Mouse (Mus musculus) heart, adult 9 months (tissue): ENCODE measurements around the gene S100a3.

ENCODE experiments used
- DNase-seq, 2 experiments: peaks; one replicate each; pipeline ENCODE4 v3.0.0; 2022; ENCODE audit warnings: low spot score in 2 of 2

S100a3 gene

DNA sequence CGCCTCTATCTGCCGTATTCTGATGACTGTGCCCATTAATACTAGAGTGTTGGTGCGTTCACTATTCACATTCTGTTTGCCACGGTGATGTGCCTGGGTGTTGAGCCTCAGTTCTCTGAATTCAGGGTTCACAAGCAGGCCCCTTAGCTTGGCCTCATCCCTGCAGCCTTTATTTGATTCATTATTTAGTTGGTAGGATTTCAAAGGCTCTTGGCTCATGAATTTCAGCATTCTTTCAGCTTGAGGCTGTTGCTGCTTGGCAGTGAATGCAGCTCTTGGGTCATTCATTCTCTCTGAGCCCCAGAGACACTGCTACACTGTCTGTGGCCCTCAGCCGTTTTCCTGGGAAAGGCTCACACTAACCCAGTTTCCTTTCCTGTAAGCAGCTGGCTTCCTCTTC, 4.4 kb upstream of the S100a3 start:
- peak; percentile 34 to 39 for DNase-seq

DNA sequence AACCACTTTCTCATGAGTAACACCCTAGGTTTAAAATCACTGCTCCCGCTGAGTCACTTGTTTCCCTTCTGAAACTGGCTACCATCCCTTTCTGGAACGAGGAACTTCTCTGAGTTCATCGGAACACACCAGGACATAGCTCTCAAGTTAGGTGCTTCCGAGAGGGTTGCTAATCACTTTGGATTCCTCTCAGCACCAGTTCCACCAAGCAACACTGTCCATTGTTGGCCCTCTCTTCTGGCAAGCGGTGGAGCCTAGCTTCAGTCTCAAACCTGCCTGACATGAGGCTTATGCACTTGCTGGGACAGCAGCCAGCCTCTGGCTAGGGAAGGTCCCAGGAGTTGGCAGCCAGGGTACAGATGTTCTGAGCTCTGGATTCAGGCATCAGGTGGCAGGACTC, 14.3 kb downstream of the S100a3 start:
- peak; percentile 40 to 42 for DNase-seq

DNA sequence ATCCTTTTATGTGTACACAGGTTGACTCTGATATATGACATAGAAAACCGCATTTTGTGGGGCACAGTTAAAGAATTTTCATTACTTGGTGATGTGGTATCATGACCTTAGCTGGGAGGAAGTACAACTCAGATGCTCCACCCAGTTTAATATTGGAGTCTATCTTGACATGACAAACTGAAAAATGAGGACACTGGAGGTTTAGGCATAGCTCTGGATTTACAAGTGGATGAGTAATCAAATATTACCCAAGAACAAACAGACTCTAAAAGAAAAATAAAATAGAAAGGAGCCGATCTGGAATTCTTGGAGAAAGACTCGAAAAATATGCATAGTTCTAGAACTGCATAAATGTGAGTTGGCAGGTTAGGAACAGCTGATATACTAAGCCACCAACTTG, 14.9 kb downstream of the S100a3 start:
- no peak for DNase-seq

DNA sequence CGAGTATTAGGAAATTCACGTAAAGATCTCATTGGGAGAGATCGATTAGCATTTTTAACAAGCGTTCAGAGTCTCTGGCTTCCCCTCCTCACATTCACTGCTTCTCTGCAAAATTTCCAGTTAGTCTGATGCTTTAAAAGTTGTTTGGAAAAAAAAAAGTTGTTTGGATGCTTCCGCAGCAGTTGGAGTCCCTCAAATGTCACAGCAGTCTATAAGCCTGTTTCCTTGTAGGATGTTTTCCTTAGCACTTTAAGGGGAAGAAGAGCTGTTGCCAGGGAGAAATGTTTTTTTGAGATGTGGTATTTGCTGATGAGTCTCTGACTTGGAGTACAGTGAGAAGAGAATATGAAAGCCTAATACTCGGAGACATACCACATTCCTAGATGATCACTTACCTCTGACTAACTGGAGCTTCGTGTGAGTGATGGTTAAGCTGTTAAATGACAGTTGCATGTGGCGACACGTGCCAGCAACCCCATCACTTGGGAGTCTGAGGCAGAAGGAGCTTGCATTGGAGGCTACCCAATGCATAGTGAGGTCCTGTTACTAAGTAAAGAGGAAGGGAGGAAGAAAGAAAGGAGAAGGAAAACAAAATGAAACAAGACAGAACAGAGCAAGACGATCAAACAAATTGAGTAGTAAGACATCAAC, 16.1 kb downstream of the S100a3 start:
- DNase-seq, result no peak

DNA sequence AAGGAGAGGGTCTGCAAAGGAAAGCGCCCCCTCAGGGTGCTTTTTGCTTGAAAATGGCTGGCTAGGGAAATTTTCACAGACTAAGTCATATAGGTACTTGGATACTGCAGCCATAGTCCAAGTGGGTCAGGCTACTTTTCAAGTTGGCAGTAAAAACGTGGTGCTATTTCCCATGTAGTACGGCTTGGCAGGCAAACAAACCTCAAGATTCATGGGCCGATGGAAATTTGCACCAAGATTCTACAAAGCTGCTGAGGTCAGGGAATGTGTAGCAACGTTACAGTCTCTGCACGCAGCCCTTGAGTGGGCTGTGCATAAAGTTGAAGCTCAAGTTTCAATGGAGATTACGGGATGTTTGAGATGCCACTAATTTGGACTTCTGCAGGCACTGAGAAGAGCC, 19.1 kb downstream of the S100a3 start:
- DNase-seq, result no peak

DNA sequence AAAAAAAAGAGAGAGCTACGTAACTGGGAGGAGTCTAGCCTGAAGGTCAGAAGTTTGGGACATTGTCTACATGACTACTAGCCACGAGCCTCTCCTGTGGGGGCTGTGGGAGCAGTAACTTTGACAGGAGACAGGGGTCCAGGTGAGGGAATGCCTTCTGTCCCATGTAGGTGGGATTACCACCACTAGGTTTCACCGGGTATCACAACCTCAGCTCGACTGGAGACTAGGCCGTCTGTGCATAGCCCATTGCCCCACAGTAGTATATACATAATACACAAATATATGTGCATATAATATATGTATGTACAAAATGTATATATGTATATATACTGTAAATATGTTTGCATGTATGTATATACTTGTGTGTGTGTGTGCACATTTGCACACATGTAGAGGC, 20.8 kb downstream of the S100a3 start:
- DNase-seq, result no peak

DNA sequence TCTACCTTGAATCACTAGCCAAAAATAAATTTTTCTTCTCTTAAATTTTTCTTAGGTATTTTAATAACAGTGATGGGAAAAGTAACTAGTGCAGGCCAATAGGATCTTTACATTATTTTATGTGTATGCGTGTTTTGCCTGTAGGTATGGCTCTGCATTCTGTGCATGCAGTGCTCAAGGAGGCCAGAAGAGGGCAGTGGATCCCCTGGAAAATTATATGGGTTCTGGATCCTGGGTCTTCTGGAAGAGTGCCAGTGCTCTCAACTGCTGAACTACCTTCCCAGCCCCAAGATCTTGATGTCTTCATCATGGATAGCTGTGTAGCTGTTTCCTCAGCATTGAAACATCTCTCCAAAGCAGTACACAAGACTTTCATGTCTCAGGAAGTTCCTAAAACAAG, 21.8 kb downstream of the S100a3 start:
- DNase-seq, result no peak

DNA sequence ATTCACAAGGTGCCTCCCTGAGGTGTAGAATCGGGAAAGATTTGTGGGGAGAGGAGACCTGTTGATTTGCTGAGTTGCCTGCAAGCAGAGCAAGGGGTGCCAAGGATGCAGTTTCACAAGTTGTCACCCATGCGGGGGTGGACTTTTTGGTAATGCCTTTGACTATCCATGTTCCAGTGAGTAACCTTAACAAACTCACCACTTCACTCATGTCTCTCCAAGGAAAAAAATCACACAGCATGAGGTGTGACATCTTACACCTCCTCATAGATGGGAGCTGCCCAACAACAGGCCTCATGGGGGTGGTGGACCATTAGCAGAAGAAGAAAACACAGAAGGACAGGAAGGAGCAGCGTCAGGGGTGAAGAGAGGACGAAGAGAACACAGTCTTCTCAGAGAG, 22.2 kb downstream of the S100a3 start:
- DNase-seq, result no peak

DNA sequence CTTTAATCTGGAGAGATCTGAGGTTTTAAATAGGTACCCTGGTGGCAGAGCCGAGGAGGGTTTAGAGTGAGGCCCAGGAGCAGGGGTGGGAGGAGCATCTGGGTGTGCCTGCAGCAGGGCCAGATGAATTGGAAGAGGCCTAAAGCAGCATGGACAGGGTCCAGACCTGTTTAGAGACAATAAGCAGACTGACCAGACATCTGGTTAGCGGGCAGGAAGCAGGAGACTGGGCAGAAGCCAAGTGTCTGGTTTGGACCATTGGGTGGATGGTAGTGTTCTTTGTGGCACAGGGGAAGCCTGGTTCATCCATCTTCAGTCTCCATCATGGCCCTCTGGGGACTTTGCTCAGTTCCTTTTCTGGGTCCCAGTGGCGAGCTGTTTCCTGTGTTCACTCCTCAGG, 23.5 kb downstream of the S100a3 start:
- peak; percentile 48 to 74 for DNase-seq

DNA sequence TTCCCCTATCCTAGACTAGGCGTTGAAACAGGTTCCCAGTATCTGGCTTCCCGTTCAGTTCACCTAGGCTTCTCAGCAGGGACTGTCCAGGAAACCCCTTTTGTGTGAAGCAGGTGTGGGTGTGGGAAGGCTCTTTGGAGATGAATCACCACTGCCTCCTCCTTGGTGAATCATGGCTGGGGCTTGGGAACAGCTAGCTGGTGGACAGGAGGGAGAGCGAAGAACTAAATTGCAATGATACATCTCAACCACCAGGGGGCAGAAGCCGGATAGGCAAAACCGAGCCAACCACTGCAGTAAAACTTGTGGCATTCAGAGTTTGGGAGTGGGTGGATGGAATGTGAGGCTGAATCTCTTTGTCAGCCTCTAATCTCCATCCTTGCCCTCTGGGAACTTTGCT, 25.2 kb downstream of the S100a3 start:
- DNase-seq, result peak; percentile 64 to 77

DNA sequence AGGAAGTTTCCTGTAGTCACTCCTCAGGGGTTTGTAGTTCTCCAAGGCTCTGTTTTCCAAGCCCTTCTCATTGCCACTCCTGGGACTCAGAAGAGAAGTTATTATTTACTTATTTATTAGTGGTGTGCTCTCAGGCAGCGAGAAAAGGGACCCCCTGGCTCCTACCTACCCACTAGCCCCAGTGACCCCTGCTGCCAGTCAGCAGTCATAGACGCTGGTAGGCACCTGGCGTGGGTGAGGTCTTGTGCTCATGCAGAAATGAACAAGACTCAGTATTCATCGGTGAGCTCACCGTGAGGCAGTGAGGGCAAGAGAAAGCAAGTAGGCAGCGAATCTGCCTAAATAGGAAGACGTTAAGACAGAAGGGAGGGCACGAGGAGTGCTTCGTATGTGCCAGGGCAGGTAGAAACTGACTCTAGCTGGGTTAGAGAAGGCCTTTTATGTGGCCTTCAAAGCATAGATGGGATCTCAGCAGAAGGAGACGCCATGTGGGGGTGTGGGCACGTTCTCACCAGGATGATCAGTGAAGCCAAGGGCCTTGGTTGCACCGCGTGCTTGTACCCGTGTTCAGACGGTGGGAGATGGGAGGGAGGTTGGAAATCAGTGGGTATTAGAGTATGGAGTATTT, 25.8 kb downstream of the S100a3 start:
- no peak for DNase-seq

DNA sequence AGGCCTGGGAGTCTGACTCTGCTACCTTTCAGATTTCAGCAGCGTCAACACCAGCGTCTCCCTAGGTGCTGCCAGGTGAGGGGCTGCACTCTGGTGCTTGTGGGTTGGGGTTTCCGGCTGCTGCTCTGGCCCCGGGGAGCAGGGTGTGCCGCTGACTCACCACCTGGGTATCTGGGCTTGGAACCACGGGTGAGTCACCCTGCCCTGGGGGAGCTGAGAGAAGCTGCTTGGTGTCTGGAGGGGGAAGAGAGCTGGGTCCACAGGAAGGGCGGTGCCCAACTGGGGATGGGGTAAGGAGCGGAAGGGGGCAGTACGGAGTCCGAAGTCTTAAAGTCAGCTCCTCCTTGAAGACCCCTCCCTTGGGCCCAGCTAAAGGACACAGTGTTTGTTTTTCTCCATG, 26.5 kb downstream of the S100a3 start:
- DNase-seq, result peak; percentile 84 to 88

DNA sequence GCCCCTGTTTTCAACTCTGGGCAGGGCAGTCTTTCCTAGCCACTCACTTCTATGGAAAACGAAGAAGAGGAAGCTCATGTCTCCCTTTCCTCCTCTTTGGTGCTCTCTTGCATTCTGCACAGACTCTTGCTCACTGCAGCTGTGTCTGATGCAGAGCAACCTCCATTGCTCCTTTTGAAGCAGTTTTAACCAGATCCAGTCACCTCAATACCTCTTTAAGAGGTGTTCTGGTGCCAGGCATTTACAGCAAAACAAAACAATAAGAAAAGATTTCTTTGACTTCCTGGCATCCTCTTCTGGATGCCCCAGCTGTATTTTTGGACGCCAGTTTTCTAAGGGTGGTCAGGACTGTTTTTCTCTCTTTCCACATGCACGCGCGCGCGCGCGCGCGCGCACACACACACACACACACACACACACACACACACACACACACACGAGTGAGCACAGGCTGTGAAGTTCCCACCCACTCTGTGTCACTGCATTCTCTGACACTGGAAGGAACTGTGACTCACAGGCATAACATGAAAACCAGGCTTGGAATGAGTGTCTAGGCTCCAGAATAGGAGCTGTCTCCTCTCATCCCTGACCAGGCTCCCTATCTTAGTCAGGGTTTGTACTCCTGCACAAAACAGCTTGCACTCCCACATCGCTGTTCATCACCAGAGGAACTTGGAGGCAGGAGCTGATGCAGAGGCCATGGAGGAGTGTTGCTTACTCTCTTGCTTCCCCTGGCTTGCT, 27.2 kb downstream of the S100a3 start:
- peak; percentile 48 to 62 for DNase-seq

DNA sequence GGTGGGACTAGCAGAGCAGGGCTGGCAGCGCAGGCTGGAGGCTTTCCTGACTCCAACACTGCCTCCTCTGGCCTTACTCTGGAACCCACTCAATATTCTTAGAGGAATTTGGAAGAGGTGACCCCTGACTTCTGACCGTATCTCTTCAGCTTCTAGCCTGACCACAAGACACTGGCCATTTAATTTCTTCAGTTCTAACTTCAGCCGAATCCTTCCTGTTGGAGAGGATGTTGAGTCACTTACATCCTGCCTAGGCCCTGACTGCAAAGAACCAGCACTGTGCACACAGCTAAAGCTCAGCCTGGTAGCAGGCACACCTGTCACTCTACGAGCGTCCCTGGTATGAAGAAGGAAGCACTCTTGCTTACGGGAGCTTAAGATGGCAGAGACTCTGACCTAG, 29.0 kb downstream of the S100a3 start:
- DNase-seq, result no peak

DNA sequence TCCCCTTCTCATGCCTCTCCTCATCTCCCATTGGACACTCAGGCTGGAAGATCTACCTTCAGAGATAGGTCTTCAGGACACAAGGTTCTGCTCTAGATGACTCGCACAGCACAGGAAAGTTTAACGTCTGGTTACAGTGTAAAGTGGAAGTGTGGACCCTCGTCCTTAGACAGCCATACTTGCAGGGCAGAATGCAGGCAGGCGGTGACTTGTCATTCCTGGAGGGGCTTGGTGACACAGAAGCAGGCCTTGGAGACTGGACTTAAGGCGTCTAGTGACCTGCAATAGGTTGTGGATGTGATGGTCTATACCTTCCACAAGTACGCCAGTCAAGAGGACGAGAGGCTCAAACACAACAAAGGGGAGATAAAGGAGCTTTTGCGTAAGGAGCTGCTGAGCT, 29.6 kb downstream of the S100a3 start, which contains the start of gene S100a2:
TSS of gene S100a2 (plus strand) at position 301 of the 400 bp plus-strand sequence.
- no peak for DNase-seq

DNA sequence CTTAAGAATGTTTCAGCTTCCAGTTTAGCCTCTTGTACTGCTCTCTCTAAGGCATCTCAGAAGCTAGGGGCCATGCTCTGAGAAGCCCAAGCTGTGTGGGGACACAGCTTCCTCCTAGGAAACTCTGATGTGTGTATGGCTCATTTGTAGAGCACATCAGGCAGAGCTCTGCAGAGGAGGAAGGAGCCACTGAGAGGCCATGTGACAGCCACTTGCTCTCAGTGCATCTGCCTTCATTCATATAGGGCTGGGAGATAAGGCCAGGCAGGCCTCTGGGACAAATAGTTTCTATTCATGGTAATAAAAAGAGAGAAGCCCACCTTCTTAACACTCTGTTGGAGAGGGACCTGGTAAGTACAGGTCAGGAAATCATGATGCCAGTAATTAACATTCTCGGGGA, 34.1 kb downstream of the S100a3 start:
- DNase-seq, result no peak

DNA sequence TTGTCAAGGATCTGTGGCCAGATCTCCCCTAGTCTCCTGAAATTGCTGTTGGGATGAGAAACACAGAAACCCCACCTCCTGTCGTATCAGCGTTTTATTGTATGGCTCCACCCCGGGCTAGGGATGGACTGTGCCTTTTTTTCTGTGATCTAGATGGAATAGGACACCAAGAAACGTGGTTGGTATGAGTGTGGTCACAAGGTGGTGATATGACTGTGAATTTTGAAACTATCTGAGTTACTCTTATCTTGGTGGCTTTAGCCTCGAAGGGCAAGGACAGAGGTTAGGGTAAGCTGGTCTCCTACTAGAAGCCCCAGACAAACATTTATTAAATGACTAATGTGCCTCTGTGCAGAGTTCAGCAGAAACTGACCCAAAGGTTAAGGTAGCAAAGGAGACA, 35.2 kb downstream of the S100a3 start:
- no peak for DNase-seq

DNA sequence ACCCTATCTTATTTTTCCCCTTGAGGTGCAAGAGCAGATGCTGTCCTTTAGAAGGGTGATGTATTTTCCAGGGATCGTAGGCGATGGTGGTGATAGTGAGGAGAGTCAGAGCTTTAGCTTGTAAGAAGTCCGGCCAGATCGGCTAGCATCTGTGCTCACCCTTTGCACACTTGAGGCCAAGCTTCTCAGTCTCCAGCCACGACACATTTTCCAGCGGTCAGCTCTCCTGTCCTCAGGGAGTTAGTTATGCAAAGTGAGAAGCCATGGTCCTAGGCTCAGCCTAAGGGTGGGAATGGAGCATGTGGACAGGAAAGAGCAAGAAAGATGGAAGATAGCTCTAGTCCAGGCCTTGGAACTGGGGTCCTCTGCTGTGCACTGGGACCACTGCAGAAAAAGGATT, 36.4 kb downstream of the S100a3 start:
- no peak for DNase-seq

DNA sequence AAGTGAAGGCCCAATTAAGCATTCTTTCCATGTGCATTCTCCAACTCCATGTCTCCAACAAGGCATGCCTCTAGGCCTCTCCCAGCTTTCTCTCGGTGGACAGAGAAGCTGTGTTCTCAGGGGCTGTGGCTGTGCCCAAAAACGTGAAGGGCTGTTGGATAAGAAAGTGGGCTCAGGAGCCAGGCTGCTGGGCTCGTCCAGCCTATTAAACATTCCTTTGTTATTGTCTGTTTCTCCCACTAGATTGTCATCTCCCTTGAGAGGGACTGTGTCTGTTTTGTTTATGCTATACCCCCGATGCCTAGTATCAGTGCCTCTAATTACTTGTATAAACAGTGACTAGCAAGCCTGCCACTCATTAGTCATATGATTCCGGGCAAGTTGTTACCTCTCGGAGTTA, 37.4 kb downstream of the S100a3 start:
- DNase-seq, result no peak

DNA sequence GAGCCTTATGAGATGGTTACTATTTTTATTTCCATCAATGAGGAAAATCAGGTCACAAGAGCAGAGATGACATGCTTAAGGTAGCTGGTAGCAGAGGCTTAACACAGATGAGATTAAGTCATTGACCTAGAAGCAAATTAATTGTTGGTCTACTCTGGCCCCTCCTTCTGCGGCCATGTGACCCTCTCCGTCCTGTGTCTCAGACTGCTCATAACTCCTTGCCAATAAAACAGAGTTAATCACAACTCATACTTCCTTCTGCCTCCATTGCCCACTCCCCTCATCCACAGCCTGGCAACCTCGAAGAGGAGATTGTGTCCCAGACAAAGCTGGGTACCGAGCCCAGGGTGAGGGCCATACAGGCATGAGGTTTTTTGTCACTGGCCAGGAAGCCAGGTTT, 37.8 kb downstream of the S100a3 start:
- no peak for DNase-seq

DNA sequence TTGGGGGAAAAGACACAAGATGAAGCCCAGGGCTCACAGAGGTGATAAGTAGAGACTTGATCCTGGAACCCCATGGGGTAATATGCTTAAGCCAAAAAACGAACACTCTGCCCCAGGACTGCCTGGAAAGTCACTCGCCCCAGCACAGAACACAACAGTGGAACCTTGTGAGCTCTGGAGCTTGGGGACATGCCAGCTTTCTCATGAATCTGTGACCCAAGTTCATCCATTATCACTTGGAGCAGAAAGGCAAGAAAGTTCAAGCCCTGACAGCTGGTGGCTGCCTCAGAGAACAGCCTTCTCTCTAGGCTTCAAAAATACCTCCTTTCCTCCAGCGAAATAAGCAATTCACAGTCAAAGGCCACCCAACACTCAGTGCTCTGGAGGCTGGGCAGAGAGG, 39.0 kb downstream of the S100a3 start:
- DNase-seq, result peak; percentile 56 to 66

DNA sequence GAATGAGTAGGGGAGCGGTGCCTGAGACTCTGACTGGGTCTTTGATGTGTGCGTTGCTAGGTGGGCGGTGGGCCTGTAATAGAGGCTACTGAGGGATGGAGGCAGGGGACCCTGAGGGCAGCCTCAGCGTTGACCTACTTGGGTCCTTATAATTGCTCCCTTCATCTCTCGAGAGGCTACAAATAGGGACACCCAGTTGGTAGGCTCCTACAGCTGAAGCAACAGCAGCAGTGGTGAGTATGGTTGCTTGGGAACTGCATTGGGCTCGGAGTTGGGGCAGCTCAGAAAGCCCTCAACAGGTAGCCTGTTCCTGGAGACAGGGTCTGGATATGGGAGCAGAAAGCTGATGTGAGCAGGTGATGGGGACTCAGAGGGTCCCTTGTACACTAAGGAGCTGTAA, 39.7 kb downstream of the S100a3 start:
- DNase-seq, result no peak
